Mouse (Mus musculus): ENCODE measurements around the gene Rc3h1. TPM values are rescaled to one million over a fixed set of nuclear protein-coding genes. Genes with fewer than 3 reads are reported as not detected.

The Rc3h1 gene
- total RNA-seq, 2 experiments from 2014 or later = 41.0 to 42.9 TPM

- no peak for DNase-seq (ENCODE audit: low spot score in 2 of 2)
- intact Hi-C loops (cut with DNase I) = no loop called here
Measured at GRCm38 (mm10) chr1:161016378-161016777, 110.2 kb downstream of the Rc3h1 start.

DNA sequence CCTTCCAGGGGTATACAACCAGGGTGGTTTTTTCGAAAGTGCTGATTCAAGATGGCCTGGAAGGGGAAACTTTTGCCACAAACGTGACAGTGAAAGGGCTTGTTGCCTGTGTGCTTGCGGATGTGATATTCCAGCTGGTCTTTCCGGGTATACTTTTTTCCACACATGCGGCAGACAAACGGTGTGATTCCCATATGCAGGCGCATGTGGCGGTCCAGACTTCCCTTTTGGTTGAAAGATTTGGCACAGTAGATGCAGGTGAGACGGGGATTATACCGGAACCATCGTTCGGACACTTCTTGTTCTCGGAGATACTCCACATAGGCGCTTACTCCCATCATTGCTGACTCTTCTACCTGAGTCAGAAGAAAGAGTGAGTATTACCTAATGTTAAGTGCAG is 113.8 kb downstream of the Rc3h1 start:
- intact Hi-C loops (cut with DNase I) = no loop called here
- no peak for DNase-seq (ENCODE audit: low spot score in 2 of 2)

Other genes starting within 250 kb of the Rc3h1 start
- gene Rabgap1l, start 113.2 kb upstream of the Rc3h1 start, total RNA-seq (2021) = 100 to 1,000 TPM; 190 to 205 TPM
- under 1 TPM; 0.12 to 0.50 TPM for gene Serpinc1, start 72.2 kb downstream of the Rc3h1 start, total RNA-seq (2021)
- 10 to 100 TPM; 17.9 to 19.4 TPM for gene Zbtb37, start 128.4 kb downstream of the Rc3h1 start, total RNA-seq (2021)
- 10 to 100 TPM; 23.3 to 27.6 TPM for gene Dars2, start 164.2 kb downstream of the Rc3h1 start, total RNA-seq (2021)
- gene Cenpl, start 164.3 kb downstream of the Rc3h1 start, total RNA-seq (2021) = 1 to 10 TPM; 1.1 to 1.8 TPM
- gene Klhl20, start 225.1 kb downstream of the Rc3h1 start, total RNA-seq (2021) = 10 to 100 TPM; 15.1 to 19.4 TPM
- gene Ankrd45, start 236.3 kb downstream of the Rc3h1 start, total RNA-seq (2021) = 10 to 100 TPM; 57.8 to 59.7 TPM

Data from left cerebral cortex, postnatal 36 days (tissue).